Mouse (Mus musculus): ENCODE measurements around the gene Gzmc. TPM values are rescaled to one million over a fixed set of nuclear protein-coding genes. Genes with fewer than 3 reads are reported as not detected.
"Not testable (repeated sequence)": the region's sequence is repeated elsewhere in the genome, so short reads cannot be mapped to it uniquely, and the experiment has no call there.

Gzmc gene
- total RNA-seq (2021): not detected
- long read RNA-seq, experiment 1: 0 reads
- long read RNA-seq, experiment 2: 0 reads

GRCm38 (mm10) chr14:56234556-56234955 is at the start of gene Gzmc:
TSS of gene Gzmc (minus strand) at chr14:56234656.
- intact Hi-C loops (cut with DNase I): no loop called here

GRCm38 (mm10) chr14:56283816-56284215 is 49.4 kb upstream of the Gzmc start:
- intact Hi-C loops (cut with DNase I): no loop called here
- DNase-seq (ENCODE audit: low spot score in 2 of 2): no peak

More at GRCm38 (mm10) chr14:56234556-56234955, at the start of gene Gzmc:
- DNase-seq (ENCODE audit: low spot score in 2 of 2): no peak

- DNase-seq (ENCODE audit: low spot score in 2 of 2): no peak
- intact Hi-C loops (cut with DNase I): no loop called here
Measured at GRCm38 (mm10) chr14:56281090-56281489, 46.6 kb upstream of the Gzmc start.

GRCm38 (mm10) chr14:56278691-56279090 is 44.2 kb upstream of the Gzmc start:
- DNase-seq (ENCODE audit: low spot score in 2 of 2); intact Hi-C loops (cut with DNase I): not testable (repeated sequence)

- intact Hi-C loops (cut with DNase I); DNase-seq (ENCODE audit: low spot score in 2 of 2): not testable (repeated sequence)
Measured at GRCm38 (mm10) chr14:56276096-56276495, 41.6 kb upstream of the Gzmc start.

- DNase-seq (ENCODE audit: low spot score in 2 of 2): no peak
- intact Hi-C loops (cut with DNase I): no loop called here
Measured at GRCm38 (mm10) chr14:56266109-56266508, 31.7 kb upstream of the Gzmc start.

- intact Hi-C loops (cut with DNase I): no loop called here
Measured at GRCm38 (mm10) chr14:56262153-56262552, 27.7 kb upstream of the Gzmc start, which contains the start of gene Gzmb. TSS of gene Gzmb (minus strand) at chr14:56262260.

GRCm38 (mm10) chr14:56240409-56240808 is 6.0 kb upstream of the Gzmc start:
- intact Hi-C loops (cut with DNase I): no loop called here
- no peak for DNase-seq (ENCODE audit: low spot score in 2 of 2)

More at GRCm38 (mm10) chr14:56262153-56262552, 27.7 kb upstream of the Gzmc start, which contains the start of gene Gzmb:
- DNase-seq (ENCODE audit: low spot score in 2 of 2): no peak

GRCm38 (mm10) chr14:56211317-56211716 is 23.1 kb downstream of the Gzmc start, which contains the start of gene Gzmf:
TSS of gene Gzmf (minus strand) at chr14:56211417.
- DNase-seq (ENCODE audit: low spot score in 2 of 2): no peak
- intact Hi-C loops (cut with DNase I): no loop called here

GRCm38 (mm10) chr14:56205613-56206012 is 28.8 kb downstream of the Gzmc start:
- intact Hi-C loops (cut with DNase I): loop anchor here (5.0 kb wide), 1 partner anchor 97 kb away; no protein-coding TSS in a partner anchor
- DNase-seq (ENCODE audit: low spot score in 2 of 2): no peak

- peak in 1 of 2 experiments; percentile 9 for DNase-seq (ENCODE audit: low spot score in 2 of 2)
- intact Hi-C loops (cut with DNase I): loop anchor here (5.0 kb wide), 1 partner anchor 97 kb away; no protein-coding TSS in a partner anchor
Measured at GRCm38 (mm10) chr14:56205021-56205420, 29.4 kb downstream of the Gzmc start.

GRCm38 (mm10) chr14:56203975-56204374 is 30.5 kb downstream of the Gzmc start:
- intact Hi-C loops (cut with DNase I): no loop called here
- peak; percentile 59 to 73 for DNase-seq (ENCODE audit: low spot score in 2 of 2)

- intact Hi-C loops (cut with DNase I): no loop called here
- no peak for DNase-seq (ENCODE audit: low spot score in 2 of 2)
Measured at GRCm38 (mm10) chr14:56186946-56187345, 47.5 kb downstream of the Gzmc start.

- intact Hi-C loops (cut with DNase I): no loop called here
- DNase-seq (ENCODE audit: low spot score in 2 of 2): no peak
Measured at GRCm38 (mm10) chr14:56186521-56186920, 47.9 kb downstream of the Gzmc start.

Other genes starting within 250 kb of the Gzmc start
- gene Mcpt1, start 216.7 kb downstream of the Gzmc start, total RNA-seq (2021): not detected
- not detected for gene Mcpt9, start 204.2 kb downstream of the Gzmc start, total RNA-seq (2021)
- not detected for gene Mcpt2, start 192.6 kb downstream of the Gzmc start, total RNA-seq (2021)
- gene Mcpt4, start 172.3 kb downstream of the Gzmc start, total RNA-seq (2021): not detected
- not detected for gene Mcpt8, start 149.4 kb downstream of the Gzmc start, total RNA-seq (2021)
- gene Ctsg, start 132.1 kb downstream of the Gzmc start, total RNA-seq (2021): not detected
- gene Gzme, start 114.0 kb downstream of the Gzmc start, total RNA-seq (2021): not detected
- not detected for gene Gzmd, start 102.0 kb downstream of the Gzmc start, total RNA-seq (2021)
- not detected for gene Gzmg, start 75.1 kb downstream of the Gzmc start, total RNA-seq (2021)
- gene Gzmn, start 60.1 kb downstream of the Gzmc start, total RNA-seq (2021): not detected
- not detected for gene Gzmf, start 23.2 kb downstream of the Gzmc start, total RNA-seq (2021)
- not detected for gene Gzmb, start 27.6 kb upstream of the Gzmc start, total RNA-seq (2021)
- gene Atp12a, start 130.4 kb upstream of the Gzmc start, total RNA-seq (2021): under 1 TPM; 0.19 to 0.24 TPM
- gene Rnf17, start 167.9 kb upstream of the Gzmc start, total RNA-seq (2021): 1 to 10 TPM in 1 of 2 experiments, under 1 TPM in 1; 0.47 to 1.0 TPM

Data from left cerebral cortex, postnatal 14 days (tissue).